19 mouse cellular contexts compared by ENCODE assay signal in the genomic region with DNA sequence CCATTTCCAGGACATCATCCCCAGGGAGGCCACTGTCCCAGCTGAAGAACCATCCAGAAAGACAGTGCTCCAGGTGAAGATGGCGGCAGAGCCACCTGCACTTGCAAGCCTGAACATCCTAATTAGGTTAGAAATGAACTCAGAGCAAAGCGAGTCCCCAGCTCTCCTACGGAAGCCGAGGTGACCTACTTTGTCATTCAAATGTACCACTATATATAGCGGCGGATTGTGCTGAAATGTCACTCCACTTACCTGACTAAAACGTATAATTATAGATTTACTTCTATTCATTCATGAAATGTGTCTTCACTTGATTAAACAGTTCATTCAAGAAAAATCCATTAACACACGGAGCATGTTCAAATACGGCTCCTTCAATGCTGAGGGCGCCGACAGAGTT.
DNase-seq lines count a peak whose midpoint lies in the region; ATAC-seq and TF ChIP-seq lines count a peak whose summit lies in the region.
"Had no signal": no experiment of that assay in that cellular context is flagged by ENCODE, and none has a peak within 500 bp of the region (broad histone marks: within the 10 kb centered on the region; RNA-seq: fewer than 3 reads in every experiment).

No protein-coding gene starts in this region.

- H3K9me3 ChIP-seq in forebrain, postnatal 0 days (ENCODE audit: low read length), result no peaks in the 10 kb centered on the region
- H3K9me3 ChIP-seq in forebrain, embryonic 12.5 days, result no peaks in the 10 kb centered on the region
- H3K9me3 ChIP-seq: embryonic facial prominence, embryonic 12.5 days; heart, embryonic 13.5 days; hindbrain, embryonic 13.5 days had no signal

- intact Hi-C loops in left cerebral cortex, adult 2 months (cut with DNase I), result no loop called here
- intact Hi-C loops in left cerebral cortex, postnatal 14 days (cut with DNase I), result no loop called here

- H3K4me3 ChIP-seq in forebrain, postnatal 0 days (ENCODE audit: low read depth, low read length), result no peak overlapping the region
- no peak overlapping the region for H3K4me3 ChIP-seq in forebrain, embryonic 12.5 days (replicated peaks)
- H3K4me3 ChIP-seq in left cerebral cortex, adult 2 months, result no peak overlapping the region
- no peak overlapping the region for H3K4me3 ChIP-seq in thymus, adult 2 months (ENCODE audit: control insufficient read depth, insufficient read depth, low read length)
- H3K4me3 ChIP-seq: embryonic facial prominence, embryonic 12.5 days; heart, embryonic 13.5 days; hindbrain, embryonic 13.5 days had no signal

- no peak for TF ChIP-seq CTCF in forebrain, postnatal 0 days (IDR thresholded peaks at IDR 0.05; ENCODE audit: low read depth)
- TF ChIP-seq CTCF in left cerebral cortex, adult 2 months (IDR thresholded peaks at IDR 0.05), result no peak
- no peak for TF ChIP-seq CTCF in thymus, adult 2 months (IDR thresholded peaks at IDR 0.05; ENCODE audit: borderline replicate concordance, control insufficient read depth, extremely low read depth, insufficient read depth, low read length, poor library complexity)

- H3K36me3 ChIP-seq in forebrain, postnatal 0 days (ENCODE audit: insufficient read depth), result no peaks in the 10 kb centered on the region
- H3K36me3 ChIP-seq in forebrain, embryonic 12.5 days (replicated peaks), result no peaks in the 10 kb centered on the region
- no peaks in the 10 kb centered on the region for H3K36me3 ChIP-seq in thymus, adult 2 months (ENCODE audit: control insufficient read depth, insufficient read depth, low read length)
- H3K36me3 ChIP-seq: embryonic facial prominence, embryonic 12.5 days; heart, embryonic 13.5 days; hindbrain, embryonic 13.5 days had no signal

- no peak overlapping the region for H3K4me2 ChIP-seq in forebrain, postnatal 0 days (ENCODE audit: low read depth)
- H3K4me2 ChIP-seq in forebrain, embryonic 12.5 days, result no peak overlapping the region
- H3K4me2 ChIP-seq: embryonic facial prominence, embryonic 12.5 days; heart, embryonic 13.5 days; hindbrain, embryonic 13.5 days had no signal

- H3K27me3 ChIP-seq in forebrain, postnatal 0 days (ENCODE audit: insufficient read depth, low read length), result no peaks in the 10 kb centered on the region
- H3K27me3 ChIP-seq in forebrain, embryonic 12.5 days, result peaks cover 29% of the 10 kb centered on the region
- H3K27me3 ChIP-seq in thymus, adult 2 months (ENCODE audit: control insufficient read depth, insufficient read depth, low read length), result no peaks in the 10 kb centered on the region
- H3K27me3 ChIP-seq: embryonic facial prominence, embryonic 12.5 days; hindbrain, embryonic 13.5 days had no signal

- H3K4me1 ChIP-seq in forebrain, postnatal 0 days (ENCODE audit: insufficient read depth), result no peaks in the 10 kb centered on the region
- 0 out of 2 replicates have a peak, but pooled peaks cover 5% of the 10 kb centered on the region for H3K4me1 ChIP-seq in forebrain, embryonic 12.5 days
- no peaks in the 10 kb centered on the region for H3K4me1 ChIP-seq in thymus, adult 2 months (replicated peaks; ENCODE audit: control insufficient read depth, insufficient read depth, low read length)
- H3K4me1 ChIP-seq: embryonic facial prominence, embryonic 12.5 days; heart, embryonic 13.5 days had no signal

- WGBS in forebrain, postnatal 0 days, result 26% methylated on average over 11 of the region's 11 CpGs
- 46% methylated on average over 11 of the region's 11 CpGs for WGBS in forebrain, embryonic 12.5 days
- 94% methylated on average over 11 of the region's 11 CpGs for WGBS in thymus, adult 2 months

- no peak overlapping the region for H3K27ac ChIP-seq in forebrain, postnatal 0 days (ENCODE audit: low read depth, low read length)
- H3K27ac ChIP-seq in forebrain, embryonic 12.5 days, result no peak overlapping the region
- peak overlapping the region; percentile 66 for H3K27ac ChIP-seq in left cerebral cortex, adult 2 months
- no peak overlapping the region for H3K27ac ChIP-seq in thymus, adult 2 months (ENCODE audit: control insufficient read depth, insufficient read depth, low read length)
- H3K27ac ChIP-seq: embryonic facial prominence, embryonic 12.5 days; heart, embryonic 13.5 days; hindbrain, embryonic 13.5 days had no signal

- DNase-seq in forebrain, postnatal 0 days, result no peak
- DNase-seq in left cerebral cortex, adult 2 months (ENCODE audit: extremely low spot score in 1 of 2, low spot score in 2 of 2), result no peak
- DNase-seq in left cerebral cortex, postnatal 14 days (ENCODE audit: low spot score in 2 of 2), result no peak
- peak; percentile 20 for DNase-seq in thymus, postnatal 0 days (ENCODE audit: low spot score)
- no peak for DNase-seq in thymus, adult 2 months
- DNase-seq in c-Kit-positive CD71-positive TER-119-positive erythroid progenitor cells, embryonic 14.5 days (ENCODE audit: low spot score), result no peak
- DNase-seq: adrenal gland, adult 2 months; adrenal gland, postnatal 25 days; cerebellum, adult 11-12 months; cerebellum, adult 9-10 months; cerebellum, postnatal 25 days; gastrocnemius, postnatal 36 days; heart, adult 11 months; heart, postnatal 36 days; kidney, adult 11 months had no signal

- no peak overlapping the region for H3K9ac ChIP-seq in forebrain, postnatal 0 days
- no peak overlapping the region for H3K9ac ChIP-seq in forebrain, embryonic 12.5 days
- H3K9ac ChIP-seq: embryonic facial prominence, embryonic 12.5 days; heart, embryonic 13.5 days; hindbrain, embryonic 13.5 days had no signal

- no peak for TF ChIP-seq POLR2A in thymus, adult 2 months (IDR thresholded peaks at IDR 0.05; ENCODE audit: control insufficient read depth, extremely low read depth, insufficient read depth, low read length, poor library complexity)

- ATAC-seq in forebrain, postnatal 0 days, result peak; percentile 77; the same call in 1 of the 2 replicates
- ATAC-seq in forebrain, embryonic 12.5 days (ENCODE audit: low FRiP score), result no peak
